Mouse (Mus musculus) forebrain, embryonic 15.5 days (tissue): ENCODE results near the gene Taf1. TPM values are rescaled to one million over a fixed set of nuclear protein-coding genes. Genes with fewer than 3 reads are reported as not detected.
A peak's percentile ranks its signal among the peaks of the same experiment; 100 is the strongest.
"Not testable (repeated sequence)": the region's sequence is repeated elsewhere in the genome, so short reads cannot be mapped to it uniquely, and the experiment has no call there.

Source experiments
- ATAC-seq: fragments of 200-750 bp; cut with Nextera tagmentation; replicated peaks from 2 replicates; pipeline ENCODE4 v1.8.0; 2017; ENCODE audit warnings: mild to moderate bottlenecking, moderate TSS enrichment, moderate library complexity
- H3K27ac ChIP-seq: fragments of 300-500 bp; sonication (generic); replicated peaks from 2 replicates; pipeline ENCODE4 v1.5.1; 2015; ENCODE audit warnings: mild to moderate bottlenecking, inconsistent platforms
- H3K27me3 ChIP-seq: fragments of 300-500 bp; sonication (generic); 2 replicates; pipeline ENCODE4 v1.6.1; 2015; ENCODE audit warnings: inconsistent platforms
- H3K36me3 ChIP-seq: fragments of 300-500 bp; sonication (generic); 2 replicates; pipeline ENCODE4 v1.6.1; 2015; ENCODE audit warnings: mild to moderate bottlenecking, inconsistent platforms
- H3K4me1 ChIP-seq: fragments of 300-500 bp; sonication (generic); 2 replicates; pipeline ENCODE4 v1.6.1; 2015; ENCODE audit warnings: inconsistent platforms
- H3K4me2 ChIP-seq: fragments of 300-500 bp; sonication (generic); replicated peaks from 2 replicates; pipeline ENCODE4 v1.6.1; 2015; ENCODE audit warnings: mild to moderate bottlenecking, inconsistent platforms
- H3K4me3 ChIP-seq: fragments of 300-500 bp; sonication (generic); 2 replicates; pipeline ENCODE4 v1.5.1; 2015; ENCODE audit warnings: mild to moderate bottlenecking, inconsistent platforms
- H3K9ac ChIP-seq: fragments of 300-500 bp; sonication (generic); replicated peaks from 2 replicates; pipeline ENCODE4 v1.6.1; 2015; ENCODE audit warnings: mild to moderate bottlenecking, inconsistent platforms
- H3K9me3 ChIP-seq: fragments of 300-500 bp; sonication (generic); 2 replicates; pipeline ENCODE4 v1.6.1; 2016; ENCODE audit warnings: inconsistent platforms
- WGBS: fragments of 180-500 bp; shearing (Covaris S2); methylation state at CpG from one replicate; pipeline ENCODE4 v1.1.7; 2015; ENCODE audit warnings: mixed read lengths; 5-methylcytosine and 5-hydroxymethylcytosine counted together
- polyA plus RNA-seq: library from polyadenylated mRNA; unstranded; fragments of >200 nt; fragmentation: Nextera tagmentation; extraction: Ambion mirVana; gene quantifications from 2 replicates; pipeline ENCODE4 v1.2.1, GENCODE M21; 2015

Taf1 gene
- 17.4 and 19.4 TPM in 2 replicates for polyA plus RNA-seq

DNA sequence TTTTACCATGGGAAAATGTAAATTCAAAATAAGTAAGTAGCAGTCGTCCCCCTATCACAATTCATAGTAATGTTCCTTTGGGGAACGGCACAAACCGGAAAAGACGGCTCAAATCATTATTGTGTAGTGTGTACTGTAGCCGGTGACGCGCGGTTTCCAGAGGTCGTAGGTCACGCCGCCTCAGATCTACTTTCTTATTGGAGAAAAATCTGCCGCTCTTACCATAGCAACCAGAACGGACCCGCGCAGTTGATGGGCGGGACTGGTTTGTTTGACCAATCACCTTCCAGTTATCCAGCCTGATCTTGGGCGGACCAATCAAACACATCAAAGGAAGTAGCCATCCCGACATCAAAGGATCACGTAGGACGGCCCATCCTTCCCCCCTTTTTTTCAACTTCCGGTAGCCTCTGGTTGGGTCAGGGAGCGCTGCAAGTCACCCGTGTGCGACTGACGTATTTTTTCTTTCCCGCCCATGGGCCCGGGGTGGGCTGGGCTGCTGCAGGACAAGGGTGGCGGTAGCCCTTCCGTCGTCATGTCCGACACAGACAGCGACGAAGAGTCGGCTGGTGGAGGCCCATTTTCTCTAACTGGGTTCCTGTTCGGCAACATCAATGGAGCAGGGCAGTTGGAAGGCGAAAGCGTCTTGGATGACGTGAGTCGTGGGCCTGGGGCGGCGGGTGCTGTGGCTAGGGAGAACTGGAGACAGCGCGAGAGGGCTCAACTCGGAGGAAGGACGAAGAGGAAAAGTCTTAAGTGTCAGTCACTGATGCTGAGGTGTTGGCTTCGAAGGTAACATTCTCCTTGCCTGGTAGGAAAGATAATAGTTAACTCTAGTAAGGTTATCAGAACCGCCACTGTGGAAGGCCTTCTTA is at the start of gene Taf1:
Gene Taf1 (plus strand): TSS at position 388 of the 875 bp plus-strand sequence.
- Histone ChIP-seq H3K9ac (peak within 1 kb of the TSS; percentile 49), H3K4me1 (peaks cover 8% of the 10 kb centered on the region), H3K27me3 (no peaks in the 10 kb centered on the region), H3K4me3 (peak within 1 kb of the TSS; percentile 51), H3K27ac (peak within 1 kb of the TSS; percentile 71), H3K36me3 (peaks cover 5% of the 10 kb centered on the region; the same call in 1 of the 2 replicates), H3K4me2 (peak within 1 kb of the TSS; percentile 51), H3K9me3 (no peaks in the 10 kb centered on the region)
- 23% methylated on average over 47 of the region's 47 CpGs for WGBS
- peak; percentile 99 for ATAC-seq

GRCm38 (mm10) chrX:101486487-101487152 is 45.9 kb upstream of the Taf1 start:
- H3K4me1 ChIP-seq, H3K27me3 ChIP-seq, H3K4me3 ChIP-seq, H3K9me3 ChIP-seq, H3K36me3 ChIP-seq, H3K9ac ChIP-seq, H3K4me2 ChIP-seq: not testable (repeated sequence)
- 35% methylated on average over 11 of the region's 12 CpGs for WGBS
- H3K27ac ChIP-seq, result peak overlapping the region; percentile 63
- peak; percentile 88 for ATAC-seq

GRCm38 (mm10) chrX:101504636-101505035 is 27.9 kb upstream of the Taf1 start:
- Histone ChIP-seq H3K4me3 (no peak overlapping the region), H3K9ac (no peak overlapping the region), H3K9me3 (no peaks in the 10 kb centered on the region), H3K36me3 (no peaks in the 10 kb centered on the region), H3K4me1 (no peaks in the 10 kb centered on the region), H3K4me2 (no peak overlapping the region), H3K27ac (no peak overlapping the region), H3K27me3 (no peaks in the 10 kb centered on the region)
- WGBS, result 20% methylated on average over 3 of the region's 3 CpGs
- ATAC-seq, result no peak

DNA sequence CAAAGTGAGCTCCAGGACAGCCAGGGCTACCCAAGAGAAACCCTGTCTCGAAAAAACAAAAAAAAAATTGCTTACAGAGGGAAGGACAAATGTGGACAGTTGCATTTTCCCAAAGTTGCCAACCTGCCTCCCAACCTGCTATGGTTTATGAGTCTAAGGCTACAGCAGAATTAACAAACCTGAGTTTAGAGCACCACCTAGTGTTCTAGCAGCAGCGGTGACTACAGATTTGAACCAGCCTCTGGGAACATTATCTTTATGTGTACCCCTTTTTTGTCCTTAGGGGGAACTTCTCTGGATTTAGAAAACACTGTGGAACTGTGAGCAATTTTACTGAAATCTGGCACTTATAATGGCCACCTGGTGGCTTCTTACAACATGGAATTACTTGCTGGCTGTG is 16.8 kb upstream of the Taf1 start:
- Histone ChIP-seq H3K36me3 (no peaks in the 10 kb centered on the region), H3K4me3 (no peak overlapping the region), H3K27ac (no peak overlapping the region), H3K4me1 (no peaks in the 10 kb centered on the region), H3K27me3 (no peaks in the 10 kb centered on the region), H3K9me3 (no peaks in the 10 kb centered on the region), H3K4me2 (no peak overlapping the region), H3K9ac (no peak overlapping the region)
- no peak for ATAC-seq
- WGBS, result 12% methylated on average over 2 of the region's 2 CpGs

- Histone ChIP-seq H3K4me1 (no peaks in the 10 kb centered on the region), H3K27me3 (no peaks in the 10 kb centered on the region), H3K9ac (no peak overlapping the region), H3K9me3 (no peaks in the 10 kb centered on the region), H3K4me2 (no peak overlapping the region), H3K27ac (no peak overlapping the region), H3K36me3 (no peaks in the 10 kb centered on the region), H3K4me3 (no peak overlapping the region)
- ATAC-seq, result no peak
- WGBS, result 95% methylated on average over 4 of the region's 4 CpGs
Measured at GRCm38 (mm10) chrX:101518006-101518405, 14.5 kb upstream of the Taf1 start.

DNA sequence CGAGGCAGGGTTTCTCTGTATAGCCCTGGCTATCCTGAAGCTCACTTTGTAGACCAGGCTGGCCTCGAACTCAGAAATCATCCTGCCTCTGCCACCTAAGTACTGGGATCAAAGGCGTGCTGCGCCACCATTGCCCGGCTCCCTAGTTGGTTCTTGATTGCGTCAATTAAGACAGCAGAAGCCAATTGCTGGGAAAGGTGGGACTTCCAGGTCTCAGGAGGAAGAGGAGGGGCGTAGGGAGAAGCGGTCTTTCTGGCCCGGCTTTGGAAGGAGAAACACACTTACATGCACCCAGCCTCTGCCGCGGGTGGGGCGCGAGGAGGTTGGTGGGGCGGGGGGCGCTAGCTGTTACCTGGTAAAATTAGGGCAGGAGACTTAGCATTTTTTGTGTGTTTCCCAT is 10.5 kb upstream of the Taf1 start:
- Histone ChIP-seq H3K4me3 (no peak overlapping the region), H3K27ac (no peak overlapping the region), H3K4me1 (no peaks in the 10 kb centered on the region), H3K27me3 (no peaks in the 10 kb centered on the region), H3K36me3 (no peaks in the 10 kb centered on the region), H3K4me2 (no peak overlapping the region), H3K9me3 (no peaks in the 10 kb centered on the region), H3K9ac (no peak overlapping the region)
- 90% methylated on average over 15 of the region's 15 CpGs for WGBS
- ATAC-seq, result no peak

- Histone ChIP-seq H3K4me3 (no peak overlapping the region), H3K36me3 (no peaks in the 10 kb centered on the region), H3K27me3 (no peaks in the 10 kb centered on the region), H3K9me3 (no peaks in the 10 kb centered on the region), H3K27ac (no peak overlapping the region), H3K9ac (no peak overlapping the region), H3K4me1 (no peaks in the 10 kb centered on the region), H3K4me2 (no peak overlapping the region)
- WGBS, result 50% methylated on average over 9 of the region's 9 CpGs
- ATAC-seq, result no peak
Measured at GRCm38 (mm10) chrX:101527356-101527755, 5.2 kb upstream of the Taf1 start.

DNA sequence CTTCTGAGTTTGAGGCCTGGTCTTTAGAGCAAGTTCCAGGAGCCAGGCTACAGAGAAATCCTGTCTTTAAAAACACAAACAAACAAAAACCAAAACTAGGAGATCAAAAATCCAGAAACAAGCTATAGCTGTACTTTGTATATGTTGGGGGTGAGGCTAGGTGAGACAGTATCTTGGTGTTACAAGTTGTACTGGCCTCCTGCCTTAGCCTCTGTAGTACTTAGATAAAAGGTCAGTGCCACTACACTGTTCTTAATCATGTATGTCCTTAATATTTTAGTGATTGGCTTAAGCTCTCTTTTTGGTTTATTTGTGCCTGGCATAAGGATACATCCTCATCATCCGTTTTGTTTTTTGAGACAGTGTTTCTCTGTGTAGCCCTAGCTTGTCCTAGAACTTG is 52.9 kb downstream of the Taf1 start:
- H3K9ac ChIP-seq, result no peak overlapping the region
- WGBS, result 89% methylated on average over 1 of the region's 1 CpGs
- H3K4me2 ChIP-seq, result no peak overlapping the region
- peaks cover 2% of the 10 kb centered on the region; the same call in 1 of the 2 replicates for H3K36me3 ChIP-seq
- H3K27me3 ChIP-seq, result no peaks in the 10 kb centered on the region
- ATAC-seq, result no peak
- no peak overlapping the region for H3K4me3 ChIP-seq
- no peak overlapping the region for H3K27ac ChIP-seq
- H3K9me3 ChIP-seq, result no peaks in the 10 kb centered on the region
- H3K4me1 ChIP-seq, result no peaks in the 10 kb centered on the region

DNA sequence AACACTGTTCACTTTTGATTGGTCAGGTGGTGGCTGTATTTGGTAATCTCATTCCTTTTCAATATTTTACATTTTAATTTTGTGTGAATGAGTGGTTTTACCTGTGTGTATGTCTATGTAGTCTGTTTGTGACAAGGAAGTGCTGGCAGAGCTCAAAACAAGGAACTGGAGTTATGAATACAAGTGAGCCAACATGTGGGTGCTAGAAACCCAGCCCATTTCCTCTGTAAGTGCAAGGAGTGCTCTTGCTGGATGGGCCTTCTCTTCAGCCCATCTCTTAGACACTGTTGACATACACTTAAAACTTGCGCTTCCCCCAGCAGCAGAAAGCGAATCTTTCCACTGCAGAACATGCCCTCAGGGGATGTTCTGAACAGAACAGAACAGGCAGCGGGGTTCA is 83.6 kb downstream of the Taf1 start:
- WGBS, result 92% methylated on average over 3 of the region's 3 CpGs
- no peaks in the 10 kb centered on the region for H3K4me1 ChIP-seq
- H3K9ac ChIP-seq, result no peak overlapping the region
- no peaks in the 10 kb centered on the region for H3K36me3 ChIP-seq
- no peaks in the 10 kb centered on the region for H3K27me3 ChIP-seq
- no peak for ATAC-seq
- H3K4me2 ChIP-seq, result no peak overlapping the region
- no peaks in the 10 kb centered on the region for H3K9me3 ChIP-seq
- H3K4me3 ChIP-seq, result no peak overlapping the region
- no peak overlapping the region for H3K27ac ChIP-seq

- Histone ChIP-seq H3K36me3 (no peaks in the 10 kb centered on the region), H3K4me2 (no peak overlapping the region), H3K27me3 (no peaks in the 10 kb centered on the region), H3K4me3 (no peak overlapping the region), H3K4me1 (no peaks in the 10 kb centered on the region), H3K9me3 (no peaks in the 10 kb centered on the region), H3K9ac (no peak overlapping the region), H3K27ac (no peak overlapping the region)
- ATAC-seq, result no peak
- WGBS, result 73% methylated on average over 10 of the region's 10 CpGs
Measured at GRCm38 (mm10) chrX:101617889-101618288, 85.4 kb downstream of the Taf1 start.

DNA sequence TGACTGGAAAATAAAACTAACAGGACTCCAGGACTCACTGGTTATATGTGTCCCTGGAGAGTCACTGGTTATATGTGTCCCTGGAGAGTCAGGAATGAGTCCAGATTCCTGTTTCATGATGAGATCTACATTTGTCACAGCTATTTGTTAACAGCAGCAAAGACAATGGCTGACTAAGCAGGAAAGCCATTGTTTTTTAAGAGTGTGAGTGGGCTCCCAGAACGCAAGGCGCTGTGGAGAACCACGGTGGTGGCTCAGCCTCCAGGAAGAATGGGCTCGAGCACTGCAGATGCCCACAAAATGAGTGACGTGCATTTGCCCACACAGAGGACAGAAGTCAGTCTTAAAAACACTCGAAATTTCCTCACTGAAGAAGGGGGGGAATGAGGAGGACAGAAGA is 87.8 kb downstream of the Taf1 start:
- H3K27me3 ChIP-seq, result no peaks in the 10 kb centered on the region
- no peaks in the 10 kb centered on the region for H3K9me3 ChIP-seq
- H3K4me3 ChIP-seq, result no peak overlapping the region
- no peak overlapping the region for H3K4me2 ChIP-seq
- H3K36me3 ChIP-seq, result no peaks in the 10 kb centered on the region
- no peak overlapping the region for H3K27ac ChIP-seq
- no peak for ATAC-seq
- H3K4me1 ChIP-seq, result no peaks in the 10 kb centered on the region
- 68% methylated on average over 6 of the region's 6 CpGs for WGBS
- H3K9ac ChIP-seq, result no peak overlapping the region

DNA sequence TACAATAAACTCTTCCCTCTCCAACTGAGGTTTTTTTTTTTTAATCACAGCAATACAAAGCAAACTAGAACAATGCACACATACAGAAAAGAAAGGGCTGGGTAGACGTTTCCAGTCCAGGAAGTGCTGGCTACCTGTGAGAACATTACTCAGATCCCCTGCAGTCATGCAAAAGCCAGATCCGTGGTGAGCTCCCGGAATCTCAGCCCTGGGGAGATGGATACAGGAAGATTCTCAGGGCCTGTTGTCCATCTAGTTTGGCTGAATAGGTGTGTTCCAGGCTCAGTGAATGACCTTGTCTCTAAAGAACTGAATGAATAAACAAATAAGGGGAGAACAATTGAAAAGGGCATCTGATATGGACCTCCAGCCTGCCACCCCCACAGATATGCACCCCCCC is 90.0 kb downstream of the Taf1 start:
- Histone ChIP-seq H3K36me3 (no peaks in the 10 kb centered on the region), H3K27ac (no peak overlapping the region), H3K27me3 (no peaks in the 10 kb centered on the region), H3K4me3 (no peak overlapping the region), H3K9ac (no peak overlapping the region), H3K4me1 (no peaks in the 10 kb centered on the region), H3K9me3 (no peaks in the 10 kb centered on the region), H3K4me2 (no peak overlapping the region)
- ATAC-seq, result no peak
- 51% methylated on average over 3 of the region's 3 CpGs for WGBS
